Mouse (Mus musculus): Measurements from ENCODE around the gene Eml6.

GRCm38 (mm10) chr11:29714114-29714513 is 311.7 kb downstream of the Eml6 start:
- no peak for TF ChIP-seq CTCF (IDR thresholded peaks at IDR 0.05; ENCODE audit: low read depth, low read length)
- TF ChIP-seq POLR2A (IDR thresholded peaks at IDR 0.05; ENCODE audit: extremely low read depth, insufficient read depth, low read length): no peak
